Mouse (Mus musculus): ENCODE results near the gene Boc. TPM values are rescaled to one million over a fixed set of nuclear protein-coding genes. Genes with fewer than 3 reads are reported as not detected.

The Boc gene
- not detected in 4 replicates for total RNA-seq (2023)

GRCm38 (mm10) chr16:44558471-44559329 is at the start of gene Boc:
Gene Boc (minus strand): TSS chr16:44558897.

Other genes starting within 250 kb of the Boc start
- gene Sidt1, start 225.7 kb downstream of the Boc start, total RNA-seq (2023) = 15.0 to 22.7 TPM (median 16.2 TPM) in 4 replicates
- gene Spice1, start 211.8 kb downstream of the Boc start, total RNA-seq (2023) = 27.0 to 36.5 TPM (median 31.8 TPM) in 4 replicates
- not detected in 4 replicates for gene Cfap44, start 164.1 kb downstream of the Boc start, total RNA-seq (2023)
- gene Nepro, start 165.4 kb upstream of the Boc start, total RNA-seq (2023) = 10.9 to 14.9 TPM (median 12.2 TPM) in 4 replicates
- 6.4 to 12.1 TPM (median 9.7 TPM) in 4 replicates for gene Gtpbp8, start 187.5 kb upstream of the Boc start, total RNA-seq (2023)
- gene Cd200r1, start 206.8 kb upstream of the Boc start, total RNA-seq (2023) = 0.30 to 0.81 TPM (median 0.44 TPM) in 4 replicates

Data from B cell, adult 62 days (primary cell).